Comparison of ENCODE assay signal across 8 mouse cellular contexts in the genomic region with DNA sequence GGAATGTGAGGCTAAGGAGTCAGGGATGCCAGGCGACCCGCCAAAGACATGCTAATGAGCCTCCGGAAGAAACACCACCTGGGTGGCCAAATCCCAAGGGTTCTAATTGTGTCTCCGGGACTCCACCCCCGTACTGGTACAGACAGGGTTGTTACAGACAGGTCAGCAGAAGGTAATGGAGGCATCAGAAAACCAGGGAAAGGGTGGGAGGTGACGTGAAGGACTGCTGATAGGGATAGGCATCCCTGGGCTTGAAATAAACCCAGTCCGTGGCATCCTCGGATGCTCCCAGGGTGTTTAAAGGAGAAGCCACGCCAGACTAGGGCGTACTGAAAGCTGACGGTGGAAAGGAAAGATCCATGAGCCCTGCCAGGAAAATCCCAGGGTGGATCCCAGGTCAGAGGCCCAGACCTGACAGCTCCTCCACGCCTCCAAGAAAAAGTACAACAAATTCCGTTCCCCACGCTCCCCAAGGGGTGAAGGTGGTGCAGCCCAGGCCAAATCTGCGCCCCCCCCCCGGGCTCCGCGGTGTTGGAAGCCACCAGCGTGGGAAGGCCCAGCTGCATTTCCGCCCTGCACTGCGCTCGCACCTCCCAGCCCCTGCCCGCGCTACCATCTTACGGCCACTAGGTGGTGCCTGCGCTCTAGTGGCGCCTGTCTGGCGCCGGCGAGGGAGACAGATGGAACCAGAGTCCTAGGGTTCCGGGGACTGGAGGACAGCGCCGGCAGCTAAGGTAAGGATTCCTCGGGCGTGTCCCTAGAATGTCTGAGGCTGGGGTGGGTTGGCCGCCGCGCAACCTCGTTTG. TPM values are rescaled to one million over a fixed set of nuclear protein-coding genes. Genes with fewer than 3 reads are reported as not detected.
DNase-seq lines count a peak whose midpoint lies in the region; ATAC-seq and TF ChIP-seq lines count a peak whose summit lies in the region.

TSS of gene Chd9 (plus strand) at position 172 of the 806 bp plus-strand sequence.

- peak within 1 kb of the TSS; percentile 52 for H3K4me3 ChIP-seq in bone marrow macrophage, adult 2 months (ENCODE audit: insufficient read depth, low read length)
- peak within 1 kb of the TSS; percentile 45 for H3K4me3 ChIP-seq in embryonic fibroblast, embryonic 13.5 days (ENCODE audit: insufficient read depth, low read length)
- peak within 1 kb of the TSS; percentile 64 for H3K4me3 ChIP-seq in heart, embryonic 10.5 days
- peak within 1 kb of the TSS; percentile 55 for H3K4me3 ChIP-seq in kidney, embryonic 15.5 days (replicated peaks)

- TF ChIP-seq CTCF in bone marrow macrophage, adult 2 months (IDR thresholded peaks at IDR 0.05; ENCODE audit: low read depth, low read length) = peak; percentile 78
- peak; percentile 97 for TF ChIP-seq CTCF in embryonic fibroblast, embryonic 13.5 days (IDR thresholded peaks at IDR 0.05; ENCODE audit: borderline replicate concordance, insufficient read depth, low read length)

- peak within 1 kb of the TSS; percentile 82 for H3K4me2 ChIP-seq in kidney, embryonic 15.5 days

- no peak for TF ChIP-seq POLR2A in bone marrow macrophage, adult 2 months (IDR thresholded peaks at IDR 0.05; ENCODE audit: borderline replicate concordance, low read depth, low read length)
- no peak; the same call in 1 of the 2 replicates for TF ChIP-seq POLR2A in embryonic fibroblast, embryonic 13.5 days (IDR thresholded peaks at IDR 0.05; ENCODE audit: low read depth, low read length)

- H3K9ac ChIP-seq in kidney, embryonic 15.5 days = peak within 1 kb of the TSS; percentile 51

- under 1% methylated on average over 39 of the region's 39 CpGs for WGBS in heart, embryonic 10.5 days
- 1% methylated on average over 39 of the region's 39 CpGs for WGBS in kidney, embryonic 15.5 days

- peak; percentile 94 for DNase-seq in A20 (ENCODE audit: low read depth, low spot score)
- peak; percentile 94 for DNase-seq in heart, embryonic 10.5 days (ENCODE audit: low spot score)
- DNase-seq in liver = peak; percentile 88
- DNase-seq in spleen, postnatal 4 days (ENCODE audit: low spot score in 2 of 2) = peak; percentile 91 to 98

- H3K36me3 ChIP-seq in heart, embryonic 10.5 days = no peaks in the 10 kb centered on the region
- H3K36me3 ChIP-seq in kidney, embryonic 15.5 days = no peaks in the 10 kb centered on the region

- peak; percentile 94 for ATAC-seq in kidney, embryonic 15.5 days (replicated peaks; ENCODE audit: low FRiP score)
- ATAC-seq in monocyte, adult 5-6 weeks (replicated peaks; ENCODE audit: insufficient number of reproducible peaks, low FRiP score, low TSS enrichment, poor library complexity, severe bottlenecking) = peak; percentile 86

- H3K9me3 ChIP-seq in heart, embryonic 10.5 days = no peaks in the 10 kb centered on the region
- no peaks in the 10 kb centered on the region for H3K9me3 ChIP-seq in kidney, embryonic 15.5 days (replicated peaks)

- peaks cover 31% of the 10 kb centered on the region for H3K4me1 ChIP-seq in bone marrow macrophage, adult 2 months (ENCODE audit: control insufficient read depth, insufficient read depth, low read length)
- H3K4me1 ChIP-seq in embryonic fibroblast, embryonic 13.5 days (ENCODE audit: control insufficient read depth, insufficient read depth, low read length) = peaks cover 4% of the 10 kb centered on the region
- H3K4me1 ChIP-seq in heart, embryonic 10.5 days = peaks cover 16% of the 10 kb centered on the region
- H3K4me1 ChIP-seq in kidney, embryonic 15.5 days = peaks cover 22% of the 10 kb centered on the region

- H3K27ac ChIP-seq in bone marrow macrophage, adult 2 months (ENCODE audit: insufficient read depth, low read depth, low read length) = no peak within 1 kb of the TSS
- H3K27ac ChIP-seq in embryonic fibroblast, embryonic 13.5 days (ENCODE audit: insufficient read depth, low read length) = peak within 1 kb of the TSS; percentile 15; the same call in 1 of the 2 replicates
- peak within 1 kb of the TSS; percentile 85 for H3K27ac ChIP-seq in heart, embryonic 10.5 days
- H3K27ac ChIP-seq in kidney, embryonic 15.5 days = peak within 1 kb of the TSS; percentile 66

- H3K27me3 ChIP-seq in heart, embryonic 10.5 days (ENCODE audit: insufficient read depth, poor library complexity, severe bottlenecking) = no peaks in the 10 kb centered on the region
- H3K27me3 ChIP-seq in kidney, embryonic 15.5 days = no peaks in the 10 kb centered on the region

RNA-seq across cellular contexts. Expression of gene Chd9, which starts in this region (rescaled TPM):
- 90.1 and 96.4 TPM in 2 replicates for polyA plus RNA-seq in bone marrow macrophage, adult 2 months (2012; ENCODE audit: insufficient read depth, insufficient read length, missing spikeins)
- polyA plus RNA-seq in embryonic fibroblast, embryonic 13.5 days (2011; ENCODE audit: insufficient read length, low read depth, missing spikeins) = 83.6 and 95.9 TPM in 2 replicates
- polyA plus RNA-seq in heart, embryonic 10.5 days (2016; fragmentation: Nextera tagmentation; extraction: Ambion mirVana) = 31.5 and 36.8 TPM in 2 replicates
- polyA plus RNA-seq in kidney, embryonic 15.5 days (2015; fragmentation: Nextera tagmentation; extraction: Ambion mirVana) = 74.6 and 80.4 TPM in 2 replicates
- total RNA-seq in monocyte, adult 5-6 weeks (2017) = 73.0 to 131 TPM (median 84.8 TPM) in 3 replicates
